Mouse (Mus musculus) heart, postnatal 0 days (tissue): ENCODE measurements around the gene Cyb5d1.

ENCODE experiments used
- CTCF ChIP-seq: IDR thresholded peaks from 2 replicates; pipeline ENCODE4 v1.5.1; 2016; ENCODE audit warnings: antibody characterized with exemption, control low read depth, low read depth
- EP300 ChIP-seq: IDR thresholded peaks from 2 replicates; pipeline ENCODE4 v1.6.1; 2016; ENCODE audit warnings: antibody characterized with exemption, low read depth

GRCm38 (mm10) chr11:69399201-69400082, 4.0 kb upstream of the Cyb5d1 start:
- TF ChIP-seq CTCF (no peak), EP300 (no peak)
